Mouse (Mus musculus): ENCODE results near the gene Gm44596.

Gm44596 gene

DNA sequence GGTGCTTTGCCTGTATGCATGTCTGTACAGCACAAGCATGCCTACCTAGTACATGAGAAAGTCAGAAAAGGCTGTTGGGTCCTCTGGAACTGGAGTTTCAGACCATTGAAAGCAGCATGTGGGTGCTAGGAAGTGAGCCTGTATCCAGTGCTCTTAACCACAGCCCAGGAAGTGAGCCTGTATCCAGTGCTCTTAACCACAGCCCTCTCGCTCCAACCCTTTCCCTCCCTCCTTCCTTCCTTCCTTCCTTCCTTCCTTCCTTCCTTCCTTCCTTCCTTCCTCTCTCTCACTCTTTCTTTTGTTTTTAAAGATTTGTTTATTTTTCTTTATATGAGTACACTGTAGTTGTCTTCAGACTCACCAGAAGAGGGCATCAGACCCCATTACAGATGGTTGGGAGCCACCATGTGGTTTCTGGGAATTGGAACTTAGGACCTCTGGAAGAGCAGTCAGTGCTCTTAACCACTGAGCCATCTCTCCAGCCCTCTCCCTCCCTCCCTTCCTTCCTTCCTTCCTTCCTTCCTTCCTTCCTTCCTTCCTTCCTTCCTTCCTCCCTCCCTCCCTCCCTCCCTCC, 5.4 kb downstream of the Gm44596 start:
- DNase-seq (ENCODE audit: low read depth, low spot score), result peak; percentile 34

DNA sequence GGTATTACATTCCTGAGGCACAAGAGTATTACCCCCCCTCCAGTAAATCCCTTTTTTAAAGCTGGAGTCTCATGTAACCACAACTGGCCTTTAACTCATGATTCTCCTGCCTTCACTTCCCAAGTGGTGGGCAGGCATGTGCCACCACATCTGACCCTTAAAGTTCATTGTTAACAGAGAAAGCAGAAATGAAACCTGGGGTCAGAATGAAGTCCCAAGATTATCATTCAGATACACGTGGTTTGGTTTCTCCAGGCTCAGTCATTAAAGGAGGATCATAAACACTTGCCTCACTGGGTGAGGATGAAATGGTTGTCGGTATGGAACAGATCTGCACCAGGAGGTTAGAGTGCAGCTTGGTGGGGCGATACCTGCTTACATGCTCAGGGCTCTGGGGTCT, 6.0 kb downstream of the Gm44596 start:
- peak; percentile 72 for DNase-seq (ENCODE audit: low read depth, low spot score)

DNA sequence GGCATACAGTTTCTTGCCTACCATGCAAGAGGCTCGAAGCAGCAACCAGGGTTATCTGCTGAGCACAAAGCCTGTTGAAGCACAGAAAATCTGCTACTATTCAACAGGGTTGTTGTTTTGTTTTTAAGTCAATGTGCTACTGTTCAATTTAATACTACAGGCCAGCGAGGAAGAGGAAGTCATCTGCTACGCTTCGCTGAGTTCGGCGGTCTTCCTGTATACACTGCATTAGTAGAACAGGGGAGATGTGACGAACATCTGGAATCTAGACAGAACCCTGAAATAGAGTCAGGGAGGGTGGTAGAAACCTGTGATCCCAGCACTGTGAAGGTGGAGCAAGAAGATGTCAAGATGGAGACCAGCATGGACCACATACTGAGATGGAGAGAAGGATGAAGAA, 8.4 kb downstream of the Gm44596 start:
- DNase-seq (ENCODE audit: low read depth, low spot score), result peak; percentile 90

DNA sequence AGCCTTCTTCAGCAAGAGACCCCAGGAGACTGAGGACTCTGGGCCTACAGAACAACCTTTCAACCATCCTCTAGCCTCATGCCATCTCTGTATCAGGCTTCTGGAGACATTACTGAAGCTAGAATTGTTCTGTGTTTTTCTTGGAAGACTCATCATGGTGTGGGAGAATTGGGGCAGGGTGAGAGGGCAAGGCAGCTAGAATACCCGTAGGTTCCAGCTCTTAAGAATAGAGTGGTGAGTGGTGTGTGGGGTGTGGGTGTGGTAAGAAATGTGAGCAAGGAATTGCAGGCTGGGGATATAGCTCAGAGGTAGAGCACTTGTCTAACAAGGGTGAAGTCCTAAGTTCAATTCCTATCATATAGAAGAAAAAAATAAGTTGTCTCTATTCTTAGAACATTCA, 9.7 kb downstream of the Gm44596 start:
- DNase-seq (ENCODE audit: low read depth, low spot score), result no peak

DNA sequence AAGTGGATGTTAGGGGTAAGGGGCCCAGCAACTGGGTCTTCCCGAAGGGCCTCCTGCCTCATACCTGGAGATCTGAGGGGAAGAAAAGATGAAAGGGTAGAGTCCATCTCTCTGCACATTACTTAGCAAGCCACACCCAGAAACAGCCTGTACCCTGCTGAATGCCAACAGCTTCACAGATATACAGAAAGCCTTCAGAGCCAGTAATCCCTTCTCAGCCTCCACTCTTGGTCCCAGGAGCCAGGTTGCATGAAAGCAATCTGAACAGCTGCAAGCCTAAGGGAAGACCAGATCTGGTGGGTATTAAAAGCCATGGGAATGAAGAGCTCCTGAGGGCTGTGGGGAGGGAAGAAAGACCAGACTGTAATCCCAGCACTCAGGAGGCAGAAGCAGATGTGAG, 13.9 kb downstream of the Gm44596 start:
- no peak for DNase-seq (ENCODE audit: low read depth, low spot score)

DNA sequence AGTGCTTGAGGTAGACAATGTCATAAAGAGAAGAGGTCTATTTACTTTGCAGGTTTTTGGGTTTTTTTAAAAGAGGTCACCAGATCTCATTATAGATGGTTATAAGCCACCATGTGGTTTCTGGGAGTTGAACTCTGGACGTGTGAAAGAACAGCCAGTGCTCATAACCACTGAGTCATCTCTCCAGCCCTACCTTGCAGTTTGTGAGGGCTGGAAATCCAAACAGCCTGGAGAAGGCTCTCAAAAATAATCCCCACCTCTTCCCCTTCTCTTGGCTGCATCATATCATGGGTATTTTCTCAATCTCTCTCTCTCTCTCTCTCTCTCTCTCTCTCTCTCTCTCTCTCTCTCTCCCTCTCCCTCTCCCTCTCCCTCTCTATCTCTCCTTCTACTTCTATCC, 15.4 kb downstream of the Gm44596 start:
- no peak for DNase-seq (ENCODE audit: low read depth, low spot score)

DNA sequence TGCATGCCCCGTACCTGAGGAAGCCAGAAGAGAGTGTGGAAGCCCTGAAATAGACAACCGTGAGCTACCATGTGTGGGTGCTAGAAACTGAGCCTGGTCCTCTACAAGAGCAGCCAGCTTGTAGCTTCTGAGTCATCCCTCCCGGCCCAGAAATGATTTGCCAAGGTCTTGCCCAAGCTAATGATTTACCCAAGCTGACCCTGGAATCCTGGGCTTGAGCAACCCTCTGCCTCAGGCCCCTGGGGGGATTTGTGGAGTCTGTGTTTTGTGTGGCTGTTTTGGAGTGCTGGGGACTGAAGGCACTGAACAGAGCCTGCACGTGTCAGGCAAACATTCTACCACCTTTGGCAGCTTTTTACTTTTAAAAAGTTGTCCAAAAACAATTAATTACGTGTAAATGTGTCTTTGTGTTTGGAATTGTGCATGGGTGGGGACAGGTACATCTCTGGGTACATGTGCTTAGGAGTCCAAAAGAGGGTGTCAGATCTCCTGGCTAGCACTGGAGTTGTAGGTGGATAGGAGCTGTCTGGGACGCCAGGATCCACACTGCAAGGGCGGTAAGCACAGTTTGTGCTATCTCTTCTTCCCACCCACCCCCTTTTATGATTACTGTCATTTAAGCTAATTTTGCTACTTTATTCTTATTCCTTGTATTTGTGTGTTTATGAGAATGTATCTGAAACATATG, 22.4 kb downstream of the Gm44596 start:
- no peak for DNase-seq (ENCODE audit: low read depth, low spot score)

DNA sequence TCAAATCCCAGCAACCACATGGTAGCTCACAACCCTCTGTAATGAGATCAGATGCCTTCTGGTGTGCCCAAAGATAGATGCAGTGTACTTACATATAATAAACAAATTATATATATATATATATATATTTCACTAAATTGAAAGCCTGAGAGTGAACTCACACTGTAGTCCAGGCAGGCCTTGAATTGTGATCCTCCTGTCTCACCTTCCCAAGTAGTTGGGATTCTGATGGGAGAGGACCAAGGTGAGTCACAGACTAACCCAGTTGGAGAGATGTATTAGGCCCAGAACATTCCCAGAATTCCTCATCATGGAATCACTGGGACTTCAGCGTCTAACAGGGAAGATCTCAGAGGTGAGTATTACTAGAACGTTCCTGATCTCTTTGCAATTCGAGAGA, 23.7 kb downstream of the Gm44596 start, which contains the start of gene Nrip2:
TSS of gene Nrip2 (plus strand) at position 301 of the 400 bp plus-strand sequence.
- no peak for DNase-seq (ENCODE audit: low read depth, low spot score)

DNA sequence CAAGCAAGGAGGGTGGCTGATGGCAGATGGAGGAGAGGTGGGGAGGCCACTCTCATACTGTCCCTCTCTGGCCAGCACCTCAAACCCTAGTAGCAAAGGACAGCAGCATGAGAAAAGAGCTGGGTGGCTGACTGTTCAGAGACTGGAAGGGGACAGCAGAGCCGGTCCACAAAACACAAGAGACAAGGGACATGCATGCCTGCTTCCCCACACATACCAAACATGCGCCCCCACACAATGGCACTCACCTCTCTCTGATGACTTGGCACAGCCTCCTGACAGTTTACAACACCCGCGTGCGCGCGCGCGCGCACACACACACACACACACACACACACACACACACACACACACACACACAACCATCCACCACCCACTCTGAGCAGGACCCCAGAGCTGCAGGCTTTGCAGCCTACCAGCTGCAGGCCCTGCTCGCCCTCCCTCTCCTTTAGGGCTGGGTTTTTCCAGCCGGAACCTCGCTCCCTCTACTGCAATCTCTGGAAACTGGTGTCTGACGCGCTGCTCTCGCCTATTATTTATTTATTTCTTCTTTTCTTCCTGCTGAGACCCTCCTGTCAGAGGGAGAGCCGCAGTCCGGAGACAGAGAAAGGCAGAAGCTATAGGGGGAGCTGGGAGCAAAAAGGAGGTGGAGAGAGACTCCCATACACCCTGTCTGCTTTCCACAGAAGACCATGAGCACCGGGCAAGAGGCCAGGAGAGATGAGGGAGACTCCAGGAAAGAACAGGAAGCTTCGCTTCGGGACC, 24.3 kb downstream of the Gm44596 start:
- no peak for DNase-seq (ENCODE audit: low read depth, low spot score)

DNA sequence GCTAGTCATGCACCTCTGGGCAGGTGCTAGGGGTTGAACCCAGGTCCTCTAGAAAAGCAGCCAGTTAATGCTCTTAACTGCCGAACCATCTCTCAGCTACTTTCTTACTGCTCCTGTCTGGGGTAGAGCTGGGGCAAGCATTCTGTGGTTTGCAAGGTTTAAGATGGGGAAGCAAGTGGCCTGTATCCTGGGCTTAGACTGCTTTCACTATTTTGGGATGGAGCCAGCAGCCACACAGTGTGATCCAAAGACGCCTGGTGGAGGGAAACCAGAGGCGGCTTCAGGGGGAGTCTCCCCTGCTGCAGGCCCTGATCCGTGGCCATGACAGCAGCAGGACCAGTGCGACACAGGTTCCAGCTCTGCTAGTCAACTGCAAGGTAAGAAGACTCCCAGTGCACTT, 29.4 kb downstream of the Gm44596 start:
- DNase-seq (ENCODE audit: low read depth, low spot score), result no peak

DNA sequence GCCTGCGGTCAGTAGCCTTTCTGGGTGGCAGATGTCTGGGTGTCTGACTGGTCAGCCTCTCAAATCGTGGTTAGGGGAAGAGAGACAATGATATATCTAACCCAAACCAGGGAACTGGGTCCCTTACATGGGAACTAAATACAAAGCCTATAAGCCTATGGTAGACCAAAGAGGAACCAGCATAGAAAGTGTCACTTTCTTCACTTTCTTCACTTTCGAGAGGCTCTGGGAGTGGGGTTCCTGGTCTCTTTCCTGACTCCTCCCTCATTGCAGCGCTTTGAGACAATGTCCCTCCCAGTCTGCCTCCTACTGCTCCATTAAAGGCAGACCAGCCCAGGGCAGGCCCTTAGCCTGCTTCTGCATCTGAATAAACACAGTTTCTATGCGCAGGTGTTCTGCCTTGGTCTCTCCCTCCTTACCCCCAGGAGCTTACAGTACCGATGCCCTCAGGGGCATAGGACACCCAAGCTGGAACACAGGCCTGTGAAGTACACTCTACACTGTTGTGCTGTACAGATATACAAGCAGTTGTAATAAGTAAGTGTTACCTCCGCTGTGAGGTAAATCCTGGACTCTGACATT, 33.3 kb downstream of the Gm44596 start:
- no peak for DNase-seq (ENCODE audit: low read depth, low spot score)

DNA sequence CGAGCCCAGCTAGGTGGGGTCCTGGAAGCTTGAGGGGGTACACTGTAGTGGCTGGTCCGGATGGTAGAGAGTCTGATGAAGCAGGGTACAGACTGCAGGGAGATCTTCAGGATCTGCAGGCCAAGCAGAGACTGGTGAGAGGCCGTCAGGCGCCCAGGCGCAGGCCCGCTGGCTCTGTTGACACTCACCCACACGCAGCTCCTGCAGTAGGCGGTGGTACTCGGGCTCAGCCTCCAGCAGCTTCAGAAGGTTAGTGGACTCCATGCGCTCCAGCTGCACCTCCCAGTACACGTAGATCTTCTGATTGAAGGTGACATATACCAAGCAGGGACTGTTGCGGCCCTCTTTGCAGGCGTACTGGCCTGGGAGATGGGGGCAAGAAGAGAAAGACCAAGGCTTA, 35.0 kb downstream of the Gm44596 start:
- DNase-seq (ENCODE audit: low read depth, low spot score), result no peak

DNA sequence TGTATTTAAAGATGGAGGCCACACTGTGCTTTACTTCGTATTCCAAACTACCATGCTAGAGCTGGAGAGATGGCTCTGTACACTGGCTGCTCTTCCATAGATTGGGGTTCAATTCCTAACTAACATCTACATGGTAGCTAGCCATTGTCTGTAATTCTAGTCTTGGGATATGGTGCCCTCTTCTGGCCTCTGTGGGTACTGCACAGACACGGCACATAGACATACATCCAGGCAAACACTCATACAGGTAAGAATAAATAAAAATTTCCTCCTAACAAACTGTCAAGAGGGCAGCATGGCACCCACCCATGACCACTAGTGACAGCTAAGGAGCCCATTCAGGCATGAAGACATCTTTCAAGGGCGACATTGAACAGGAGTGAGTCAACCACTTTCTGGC, 35.8 kb downstream of the Gm44596 start:
- DNase-seq (ENCODE audit: low read depth, low spot score), result peak; percentile 73

DNA sequence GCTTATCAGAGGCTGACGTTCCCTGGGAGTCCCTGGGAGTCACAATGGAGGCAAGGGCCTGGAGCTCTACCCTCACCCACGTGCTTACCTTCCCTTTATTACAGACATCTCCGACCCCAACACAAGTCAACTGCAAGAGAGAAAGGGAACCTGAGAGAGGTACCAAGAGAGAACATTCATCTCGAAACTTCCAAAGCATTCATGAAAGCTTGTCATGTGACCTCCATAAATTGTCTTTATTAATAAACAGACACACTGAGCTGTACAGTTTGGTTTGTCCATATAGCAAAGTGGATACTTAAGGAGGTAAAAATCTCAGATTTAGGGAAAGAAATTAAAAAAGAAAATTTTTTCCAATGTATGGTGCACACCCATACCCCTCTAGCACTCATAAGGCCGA, 40.9 kb downstream of the Gm44596 start:
- peak; percentile 45 for DNase-seq (ENCODE audit: low read depth, low spot score)

DNA sequence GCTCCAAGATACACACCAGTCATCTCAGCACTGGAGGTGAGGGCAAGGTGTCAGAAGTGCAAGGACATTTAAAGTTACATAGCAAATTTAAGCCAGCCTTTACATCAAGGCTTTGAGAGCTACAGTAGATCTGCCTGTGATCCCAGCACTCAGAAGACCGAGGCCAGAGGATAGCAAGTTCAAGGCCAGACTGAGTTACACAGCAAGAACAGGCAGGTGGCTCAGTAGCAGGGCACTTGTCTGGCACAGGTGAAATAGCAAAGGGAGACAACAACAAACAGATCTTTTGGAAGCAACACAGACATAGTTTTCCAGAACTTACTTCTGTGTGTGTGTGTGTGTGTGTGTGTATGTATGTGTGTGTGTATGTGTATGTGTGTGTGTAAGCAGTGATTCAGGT, 42.8 kb downstream of the Gm44596 start:
- DNase-seq (ENCODE audit: low read depth, low spot score), result no peak

DNA sequence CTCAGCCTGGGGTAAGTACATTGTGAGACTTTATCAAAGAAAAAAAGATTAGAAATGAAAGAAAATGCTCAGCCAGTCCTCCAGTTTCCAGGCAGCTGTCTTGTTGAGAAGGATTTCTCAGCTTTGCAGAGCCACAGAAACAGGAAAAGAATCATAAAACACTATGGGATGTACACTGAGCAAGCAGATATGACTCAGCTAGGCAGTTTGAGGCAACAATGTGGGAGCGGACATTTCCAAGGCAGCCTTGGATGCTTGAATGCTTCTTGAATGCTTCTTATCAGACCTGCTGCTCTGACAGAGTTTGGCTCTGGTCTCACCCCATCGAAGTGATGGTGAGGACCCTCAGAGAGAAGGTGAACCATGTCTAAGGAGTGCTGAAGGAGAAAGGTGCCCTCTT, 45.7 kb downstream of the Gm44596 start:
- DNase-seq (ENCODE audit: low read depth, low spot score), result no peak

DNA sequence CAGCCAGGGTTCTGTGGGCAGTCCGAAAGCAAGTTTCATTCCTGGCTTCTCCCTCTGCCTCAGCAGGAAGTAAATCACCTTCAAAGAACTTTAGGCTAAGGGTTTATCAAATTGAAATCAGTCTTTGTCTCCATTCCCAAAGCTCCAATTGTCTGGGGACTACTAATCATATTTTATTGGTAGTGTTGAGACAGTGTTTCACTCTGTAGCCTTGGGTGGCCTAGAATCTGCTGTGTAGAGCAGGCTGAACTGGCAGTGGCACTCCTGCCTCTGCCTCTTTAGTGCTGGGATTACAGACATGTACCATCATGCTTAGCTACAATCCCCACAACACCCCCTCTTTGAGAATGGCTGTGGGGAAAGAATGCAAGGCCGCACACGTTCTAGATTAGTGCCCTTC, 46.2 kb downstream of the Gm44596 start:
- DNase-seq (ENCODE audit: low read depth, low spot score), result no peak

DNA sequence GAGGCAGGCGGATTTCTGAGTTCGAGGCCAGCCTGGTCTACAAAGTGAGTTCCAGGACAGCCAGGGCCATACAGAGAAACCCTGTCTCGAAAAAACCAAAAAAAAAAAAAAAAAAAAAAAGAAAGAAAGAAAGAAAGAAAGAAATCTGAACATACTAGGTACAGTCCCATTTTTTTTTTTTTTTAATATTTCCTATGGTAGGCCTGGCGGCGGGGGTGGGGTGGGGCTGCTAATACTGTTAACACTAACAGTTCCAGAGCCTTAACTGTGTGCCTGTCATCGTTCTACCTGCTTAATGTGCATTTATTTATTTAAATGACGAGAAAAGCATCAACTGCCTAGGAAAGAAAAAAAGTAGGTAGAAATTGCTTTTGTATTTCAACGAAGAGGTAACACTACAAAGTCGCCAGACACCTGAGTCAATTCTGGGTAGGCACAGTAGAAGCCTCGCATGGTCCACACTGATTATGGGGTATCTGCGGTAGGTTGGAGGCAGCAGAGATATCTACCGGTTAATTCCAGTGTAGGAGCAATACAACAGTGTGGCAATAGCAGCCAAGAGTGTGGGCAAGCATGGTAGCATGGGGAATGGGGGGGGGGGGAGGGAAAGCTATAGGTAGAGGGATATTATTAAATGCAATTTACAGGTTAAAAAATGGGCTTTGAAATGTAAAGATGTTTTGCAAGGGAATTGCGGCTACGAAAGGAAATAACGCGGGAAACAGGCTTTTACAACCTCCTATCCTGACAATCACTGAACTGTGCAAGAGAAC, 48.4 kb downstream of the Gm44596 start:
- peak; percentile 59 for DNase-seq (ENCODE audit: low read depth, low spot score)

DNA sequence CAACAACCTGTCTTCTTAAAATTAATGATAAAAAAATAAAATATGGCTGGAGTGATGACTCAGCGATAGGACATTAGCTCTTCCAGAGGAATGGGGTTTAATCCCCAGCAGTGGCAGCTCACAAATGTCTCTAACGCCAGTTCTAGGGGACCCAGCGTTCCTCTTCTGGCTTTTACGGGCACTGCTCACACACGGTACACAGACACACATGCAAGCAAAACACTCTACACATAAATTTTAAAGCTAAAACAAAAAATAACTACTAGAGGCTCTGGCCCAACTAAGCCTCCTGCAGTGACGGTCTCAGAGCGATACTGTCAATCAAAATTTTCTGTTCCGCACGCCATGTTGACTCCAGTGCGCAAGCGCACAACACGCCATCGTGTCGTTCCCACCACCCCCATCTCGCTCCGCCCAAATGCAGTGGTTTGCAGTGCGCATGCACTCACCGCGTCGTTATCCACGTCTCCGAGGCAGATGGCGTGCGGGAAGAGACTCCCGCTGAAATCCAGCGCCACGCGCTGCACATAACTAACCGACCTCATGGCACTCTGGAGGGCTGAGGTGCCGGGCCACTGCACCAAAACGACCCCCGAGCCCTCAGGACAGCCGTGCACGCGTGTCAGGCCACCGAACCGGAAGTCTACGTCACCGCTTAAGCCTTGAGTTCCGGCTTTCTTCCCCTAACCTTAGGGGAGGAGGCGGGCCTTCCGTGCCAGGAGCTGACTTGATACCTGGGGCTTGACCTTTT, 49.1 kb downstream of the Gm44596 start, which contains the start of gene Itfg2:
TSS of gene Itfg2 (minus strand) at position 663 of the 751 bp plus-strand sequence.
- peak; percentile 99 for DNase-seq (ENCODE audit: low read depth, low spot score)

DNA sequence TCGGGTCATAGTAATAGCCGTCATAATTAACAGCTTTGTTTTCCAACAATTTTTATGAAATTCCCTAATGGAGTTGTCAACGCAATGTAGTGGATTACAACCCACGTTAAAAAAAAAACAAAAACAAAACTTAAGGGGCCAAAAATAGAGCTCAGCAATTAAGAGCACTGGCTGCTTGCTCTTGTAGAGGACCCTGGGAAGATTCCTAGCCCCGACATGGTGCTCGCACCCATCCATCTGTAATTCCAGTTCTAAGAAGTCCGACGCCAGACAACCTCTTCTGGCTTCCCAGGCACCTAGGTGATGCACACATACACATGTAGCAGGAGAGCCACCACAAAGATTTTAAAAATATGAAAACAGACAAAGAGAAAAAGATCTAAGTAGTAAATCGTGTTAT, 49.7 kb downstream of the Gm44596 start:
- no peak for DNase-seq (ENCODE audit: low read depth, low spot score)

DNA sequence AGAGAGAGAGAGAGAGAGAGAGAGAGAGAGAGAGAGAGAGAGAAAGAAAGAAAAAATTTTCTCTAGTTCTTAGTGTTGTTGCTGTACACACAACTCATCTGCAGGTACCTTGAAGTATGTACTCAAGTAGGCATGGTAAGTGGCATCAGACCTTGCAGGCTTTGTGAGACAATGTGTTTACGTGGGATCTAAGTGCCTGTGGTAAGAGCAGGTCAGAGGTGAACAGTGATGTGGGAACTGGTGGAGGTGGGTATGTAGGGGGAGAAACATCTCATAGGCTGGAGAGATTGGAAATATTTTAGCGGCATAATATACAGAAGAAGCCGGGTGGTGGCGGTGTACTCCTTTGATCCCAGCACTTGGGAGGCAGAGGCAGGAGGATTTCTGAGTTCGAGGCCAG, 52.3 kb downstream of the Gm44596 start:
- DNase-seq (ENCODE audit: low read depth, low spot score), result no peak
